Mouse (Mus musculus) hindbrain, embryonic 14.5 days (tissue): ENCODE data around the gene Pgm2l1. TPM values are rescaled to one million over a fixed set of nuclear protein-coding genes. Genes with fewer than 3 reads are reported as not detected.
A peak's percentile ranks its signal among the peaks of the same experiment; 100 is the strongest.

Experiments used
- ATAC-seq: fragments of 200-750 bp; cut with Nextera tagmentation; 2 replicates; pipeline ENCODE4 v1.8.0; 2017; ENCODE audit warnings: moderate number of reproducible peaks, mild to moderate bottlenecking, moderate TSS enrichment, moderate library complexity; ENCODE audit not compliant: low FRiP score
- DNase-seq: peaks from one replicate; pipeline ENCODE4 v3.0.0-alpha.2; 2015; ENCODE audit warnings: low spot score
- H3K27ac ChIP-seq: fragments of 300-500 bp; sonication (generic); 2 replicates; pipeline ENCODE4 v1.5.1; 2014; ENCODE audit warnings: mild to moderate bottlenecking, moderate library complexity
- H3K27me3 ChIP-seq: fragments of 300-500 bp; sonication (generic); 2 replicates; pipeline ENCODE4 v1.6.1; 2014; ENCODE audit warnings: mild to moderate bottlenecking, low read length, mixed read lengths; ENCODE audit not compliant: control insufficient read depth, insufficient read depth
- H3K36me3 ChIP-seq: fragments of 300-500 bp; sonication (generic); replicated peaks from 2 replicates; pipeline ENCODE4 v1.6.1; 2014; ENCODE audit not compliant: control insufficient read depth, insufficient read depth
- H3K4me1 ChIP-seq: fragments of 300-500 bp; sonication (generic); replicated peaks from 2 replicates; pipeline ENCODE4 v1.6.1; 2014; ENCODE audit warnings: antibody characterized with exemption, low read length, mixed read lengths; ENCODE audit not compliant: control insufficient read depth, insufficient read depth
- H3K4me2 ChIP-seq: fragments of 300-500 bp; sonication (generic); replicated peaks from 2 replicates; pipeline ENCODE4 v1.6.1; 2014; ENCODE audit warnings: mild to moderate bottlenecking, moderate library complexity
- H3K4me3 ChIP-seq: fragments of 300-500 bp; sonication (generic); replicated peaks from 2 replicates; pipeline ENCODE4 v1.5.1; 2014; ENCODE audit warnings: mild to moderate bottlenecking, low read length
- H3K9ac ChIP-seq: fragments of 300-500 bp; sonication (generic); 2 replicates; pipeline ENCODE4 v1.6.1; 2014
- H3K9me3 ChIP-seq: fragments of 300-500 bp; sonication (generic); 2 replicates; pipeline ENCODE4 v1.6.1; 2016; ENCODE audit warnings: low read length; ENCODE audit not compliant: control insufficient read depth
- WGBS: fragments of 180-500 bp; shearing (Covaris S2); extraction: QIAGEN DNeasy Blood & Tissue Kit; methylation state at CpG from one replicate; pipeline ENCODE4 v1.1.7; 2014; 5-methylcytosine and 5-hydroxymethylcytosine counted together
- polyA plus RNA-seq: library from polyadenylated mRNA; unstranded; fragments of >200 nt; fragmentation: Nextera tagmentation; extraction: Ambion mirVana; gene quantifications from 2 replicates; pipeline ENCODE4 v1.2.1, GENCODE M21; 2014

Gene Pgm2l1
- polyA plus RNA-seq, 1 experiment from 2014 or later: 29.1 TPM

DNA sequence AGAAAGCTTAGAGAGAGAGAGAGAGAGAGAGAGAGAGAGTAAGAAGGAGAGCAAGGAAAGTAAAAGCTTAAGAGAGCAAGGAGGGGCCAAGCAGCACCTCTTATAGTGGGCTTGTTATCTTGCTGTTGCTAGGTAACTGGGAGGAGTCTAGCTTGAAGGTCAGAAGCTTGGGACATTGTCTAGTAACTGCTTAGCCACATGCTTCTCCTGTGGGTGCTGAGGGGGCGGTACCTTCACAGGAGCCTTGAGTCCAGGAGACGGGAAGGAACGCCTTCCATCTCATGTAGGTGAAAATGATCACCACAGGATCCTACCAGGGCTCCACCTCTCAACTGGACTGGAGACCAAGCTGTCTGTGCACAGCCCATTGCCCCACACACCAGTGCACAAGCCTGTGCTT is 74.2 kb downstream of the Pgm2l1 start:
- Histone ChIP-seq H3K9me3 (no peaks in the 10 kb centered on the region), H3K4me2 (no peak overlapping the region), H3K27ac (no peak overlapping the region), H3K9ac (no peak overlapping the region), H3K4me3 (no peak overlapping the region), H3K4me1 (no peaks in the 10 kb centered on the region; the same call in 1 of the 2 replicates), H3K36me3 (no peaks in the 10 kb centered on the region), H3K27me3 (no peaks in the 10 kb centered on the region)
- no peak for DNase-seq
- WGBS: 68% methylated on average over 3 of the region's 3 CpGs
- no peak for ATAC-seq

DNA sequence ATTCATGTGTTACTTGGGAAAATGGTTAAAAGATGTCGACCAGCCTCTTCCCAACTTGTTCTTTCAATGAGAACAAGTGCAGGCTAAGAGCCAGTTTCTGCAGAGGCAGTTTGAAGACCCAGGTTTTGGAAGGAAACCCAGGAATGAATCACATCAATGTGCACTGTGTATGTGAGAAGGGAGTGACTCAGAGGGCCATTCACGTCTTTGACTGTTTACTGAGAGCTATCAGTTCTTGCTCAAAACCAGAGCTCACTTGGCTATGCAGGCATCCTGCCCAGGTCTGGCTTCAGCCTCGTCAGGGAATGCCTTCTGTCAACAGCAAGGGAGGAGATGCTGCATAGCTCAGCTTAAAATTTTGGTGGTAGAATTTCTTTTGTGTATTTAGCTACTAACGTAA is 75.1 kb downstream of the Pgm2l1 start:
- Histone ChIP-seq H3K27me3 (no peaks in the 10 kb centered on the region), H3K4me2 (no peak overlapping the region), H3K4me3 (no peak overlapping the region), H3K27ac (peak overlapping the region; percentile 28; the same call in 1 of the 2 replicates), H3K36me3 (no peaks in the 10 kb centered on the region), H3K9ac (no peak overlapping the region), H3K4me1 (peaks cover 2% of the 10 kb centered on the region), H3K9me3 (no peaks in the 10 kb centered on the region)
- ATAC-seq: no peak
- WGBS: 77% methylated on average over 4 of the region's 4 CpGs
- no peak for DNase-seq

DNA sequence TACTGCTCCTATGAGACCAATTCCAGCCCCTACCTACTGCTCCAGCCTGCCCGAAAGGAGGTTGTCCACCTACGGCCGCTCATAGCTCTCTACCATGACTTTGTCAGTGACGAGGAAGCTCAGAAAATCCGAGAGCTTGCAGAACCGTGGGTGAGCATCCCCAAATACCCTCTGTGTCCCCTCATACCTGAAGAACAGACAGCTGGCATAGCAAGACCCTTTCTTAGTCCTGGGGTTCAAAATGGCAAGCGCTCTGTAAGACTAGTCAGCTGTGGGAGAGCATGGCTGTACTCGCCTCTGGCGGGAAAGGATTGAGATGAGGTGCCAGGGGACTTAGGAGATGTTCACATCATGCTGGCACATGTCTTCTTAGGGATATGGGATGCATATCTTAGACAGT is 78.7 kb downstream of the Pgm2l1 start:
- H3K9me3 ChIP-seq: no peaks in the 10 kb centered on the region
- no peak overlapping the region for H3K9ac ChIP-seq
- 91% methylated on average over 9 of the region's 9 CpGs for WGBS
- no peaks in the 10 kb centered on the region for H3K36me3 ChIP-seq
- no peak overlapping the region for H3K27ac ChIP-seq
- H3K27me3 ChIP-seq: no peaks in the 10 kb centered on the region
- no peak overlapping the region for H3K4me2 ChIP-seq
- peaks cover 34% of the 10 kb centered on the region for H3K4me1 ChIP-seq
- ATAC-seq: no peak
- DNase-seq: no peak
- no peak overlapping the region for H3K4me3 ChIP-seq

DNA sequence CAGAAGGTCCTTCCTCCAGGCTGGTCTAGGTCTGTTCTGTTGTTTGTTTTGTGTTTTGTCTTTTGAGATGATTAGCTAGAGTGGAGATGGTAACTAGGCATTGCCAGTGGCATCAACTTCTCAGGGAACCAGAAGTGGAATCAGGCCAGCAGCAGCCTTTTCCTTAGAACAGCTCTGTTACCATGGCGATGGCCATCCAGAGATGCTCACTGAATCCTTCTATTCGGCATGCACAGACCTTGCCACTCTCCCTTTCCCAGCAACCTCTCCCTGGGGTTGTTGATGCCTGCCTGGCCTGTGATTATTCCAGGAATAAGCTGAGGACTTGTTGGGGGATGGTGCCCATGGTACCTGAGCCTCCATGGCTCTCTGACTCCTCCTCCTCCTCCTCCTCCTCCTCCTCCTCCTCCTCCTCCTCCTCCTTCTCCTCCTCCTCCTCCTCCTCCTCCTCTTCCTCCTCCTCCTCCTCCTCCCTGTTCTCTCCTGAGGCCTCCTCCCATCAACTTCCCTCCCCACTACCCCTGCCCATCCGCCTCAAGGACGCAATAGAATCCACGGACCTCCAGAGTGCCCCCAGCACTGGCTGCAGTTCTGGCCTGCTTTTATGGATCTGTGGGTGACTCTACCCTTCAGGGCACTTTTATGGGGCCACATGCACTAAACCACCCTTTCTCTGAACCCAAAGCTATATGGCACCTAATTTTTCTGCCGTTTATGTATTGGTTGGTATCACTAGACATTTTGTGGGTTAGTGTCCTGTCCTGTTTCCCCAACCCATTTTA is 80.9 kb downstream of the Pgm2l1 start:
- DNase-seq (peak; percentile 80), ATAC-seq (peak; percentile 88)
- 57% methylated on average over 5 of the region's 6 CpGs for WGBS
- no peaks in the 10 kb centered on the region for H3K9me3 ChIP-seq
- no peaks in the 10 kb centered on the region for H3K27me3 ChIP-seq
- peak overlapping the region; percentile 81 for H3K27ac ChIP-seq
- peaks cover 39% of the 10 kb centered on the region for H3K4me1 ChIP-seq
- H3K4me3 ChIP-seq: no peak overlapping the region
- H3K9ac ChIP-seq: no peak overlapping the region
- no peaks in the 10 kb centered on the region for H3K36me3 ChIP-seq
- H3K4me2 ChIP-seq: no peak overlapping the region

DNA sequence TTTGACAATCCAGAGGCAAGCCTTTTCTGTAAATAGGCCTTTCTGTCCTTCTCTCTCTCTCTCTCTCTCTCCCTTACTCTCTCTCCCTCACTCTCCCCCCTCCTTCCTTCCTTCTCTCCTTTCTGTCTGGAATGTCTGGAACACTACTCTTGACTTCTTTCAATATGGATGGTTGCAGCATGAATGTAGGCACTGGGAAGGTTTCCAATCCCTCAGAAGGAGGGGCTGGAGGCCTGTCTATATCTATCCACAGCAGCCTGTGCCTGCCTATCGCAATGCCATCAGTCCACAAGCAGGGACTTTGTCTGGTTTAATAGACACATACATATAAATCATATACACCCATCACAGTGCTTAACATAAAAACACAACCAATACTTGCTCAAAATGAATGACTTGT is 82.0 kb downstream of the Pgm2l1 start:
- DNase-seq: no peak
- Histone ChIP-seq H3K27me3 (no peaks in the 10 kb centered on the region), H3K9me3 (no peaks in the 10 kb centered on the region), H3K36me3 (no peaks in the 10 kb centered on the region), H3K9ac (no peak overlapping the region), H3K27ac (peak overlapping the region; percentile 66), H3K4me1 (peaks cover 39% of the 10 kb centered on the region), H3K4me2 (no peak overlapping the region), H3K4me3 (no peak overlapping the region)
- ATAC-seq: 0 out of 2 replicates have a peak, but pooled peaks have one; percentile 26
- WGBS: 37% methylated on average over 1 of the region's 1 CpGs

DNA sequence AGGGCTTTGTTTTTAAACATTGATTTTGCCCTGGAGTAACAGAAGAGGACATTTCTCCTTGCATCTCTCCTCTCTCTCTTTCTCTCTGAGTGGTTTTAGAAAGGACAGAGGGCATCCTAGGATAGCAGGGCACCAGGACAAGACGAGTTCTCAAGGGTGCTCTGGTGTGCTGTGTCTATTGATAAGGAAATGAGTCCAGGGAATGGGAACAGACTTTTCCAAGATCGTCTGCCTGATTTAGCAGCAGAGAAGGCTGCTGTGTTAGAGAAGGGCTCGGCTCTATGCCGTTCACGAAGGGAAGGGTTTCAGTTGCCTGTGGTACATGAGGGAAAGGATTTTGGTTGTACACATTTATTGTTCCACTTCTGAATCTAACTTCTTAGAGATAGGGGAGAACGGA is 82.5 kb downstream of the Pgm2l1 start:
- H3K9me3 ChIP-seq: no peaks in the 10 kb centered on the region
- H3K27ac ChIP-seq: peak overlapping the region; percentile 66
- WGBS: 25% methylated on average over 6 of the region's 6 CpGs
- no peaks in the 10 kb centered on the region for H3K27me3 ChIP-seq
- H3K4me2 ChIP-seq: no peak overlapping the region
- H3K36me3 ChIP-seq: no peaks in the 10 kb centered on the region
- H3K4me1 ChIP-seq: peaks cover 39% of the 10 kb centered on the region
- H3K9ac ChIP-seq: 0 out of 2 replicates have a peak overlapping the region, but pooled peaks have one; percentile 2
- ATAC-seq: no peak
- no peak overlapping the region for H3K4me3 ChIP-seq
- no peak for DNase-seq

GRCm38 (mm10) chr7:100310290-100310689 is 83.1 kb downstream of the Pgm2l1 start:
- no peak for ATAC-seq
- no peak overlapping the region for H3K4me2 ChIP-seq
- H3K9ac ChIP-seq: peak overlapping the region; percentile 2; the same call in 1 of the 2 replicates
- H3K9me3 ChIP-seq: no peaks in the 10 kb centered on the region
- H3K4me1 ChIP-seq: peaks cover 39% of the 10 kb centered on the region
- H3K27ac ChIP-seq: peak overlapping the region; percentile 66
- H3K27me3 ChIP-seq: no peaks in the 10 kb centered on the region
- WGBS: 68% methylated on average over 12 of the region's 12 CpGs
- DNase-seq: no peak
- no peak overlapping the region for H3K4me3 ChIP-seq
- no peaks in the 10 kb centered on the region for H3K36me3 ChIP-seq

GRCm38 (mm10) chr7:100312716-100313115 is 85.5 kb downstream of the Pgm2l1 start:
- 95% methylated on average over 4 of the region's 4 CpGs for WGBS
- ATAC-seq: no peak
- H3K4me2 ChIP-seq: no peak overlapping the region
- H3K4me3 ChIP-seq: no peak overlapping the region
- H3K36me3 ChIP-seq: no peaks in the 10 kb centered on the region
- no peak overlapping the region for H3K9ac ChIP-seq
- H3K27ac ChIP-seq: no peak overlapping the region
- no peaks in the 10 kb centered on the region for H3K9me3 ChIP-seq
- DNase-seq: no peak
- H3K4me1 ChIP-seq: peaks cover 33% of the 10 kb centered on the region
- no peaks in the 10 kb centered on the region for H3K27me3 ChIP-seq

GRCm38 (mm10) chr7:100316924-100317323 is 89.7 kb downstream of the Pgm2l1 start:
- 92% methylated on average over 8 of the region's 8 CpGs for WGBS
- ATAC-seq: no peak

More at GRCm38 (mm10) chr7:100316924-100317323, 89.7 kb downstream of the Pgm2l1 start:
- no peak overlapping the region for H3K4me3 ChIP-seq
- no peak overlapping the region for H3K27ac ChIP-seq
- H3K9me3 ChIP-seq: no peaks in the 10 kb centered on the region
- H3K9ac ChIP-seq: no peak overlapping the region
- no peak for DNase-seq
- no peak overlapping the region for H3K4me2 ChIP-seq
- H3K36me3 ChIP-seq: no peaks in the 10 kb centered on the region
- no peaks in the 10 kb centered on the region for H3K27me3 ChIP-seq
- no peaks in the 10 kb centered on the region for H3K4me1 ChIP-seq
